Mouse (Mus musculus): ENCODE data around the gene Fut1. TPM values are rescaled to one million over a fixed set of nuclear protein-coding genes. Genes with fewer than 3 reads are reported as not detected.

Gene Fut1
- polyA plus RNA-seq (2015; fragmentation: Nextera tagmentation; extraction: Ambion mirVana) = not detected in 2 replicates

DNA sequence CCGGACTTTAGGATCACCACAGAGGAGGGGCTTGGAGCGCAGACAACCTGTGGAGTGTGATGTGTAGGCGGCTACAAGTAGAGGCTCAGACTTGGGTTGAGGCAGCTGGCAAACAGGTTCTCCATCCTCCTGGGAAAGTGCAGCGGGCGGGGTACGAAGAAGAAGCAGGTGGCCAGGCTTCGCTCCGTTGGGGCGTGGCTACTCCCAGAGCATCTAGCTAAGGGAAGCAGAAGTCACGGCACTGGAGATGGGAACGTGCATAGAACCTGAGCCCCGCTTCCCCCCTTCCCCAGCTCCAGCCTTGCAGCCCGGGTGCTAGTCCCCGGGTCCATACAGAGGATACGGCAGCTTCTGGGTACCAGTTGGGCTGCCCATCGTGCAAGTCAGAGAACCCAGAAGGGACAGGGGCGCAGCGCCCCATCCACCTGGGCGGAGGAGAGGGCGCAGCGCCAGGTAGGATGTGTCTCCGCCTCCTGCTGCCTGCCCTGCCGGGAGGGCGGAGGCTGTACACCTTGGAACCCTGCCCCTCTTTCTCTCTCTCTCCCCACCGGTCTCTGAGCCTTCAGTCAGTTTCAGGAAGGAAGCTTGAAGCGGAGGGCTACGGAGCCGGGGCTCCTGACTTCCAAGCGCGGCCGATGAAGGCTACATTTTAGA lies at the start of gene Fut1:
TSS of gene Fut1 (plus strand) at position 248 of the 654 bp plus-strand sequence.
- no peaks in the 10 kb centered on the region for H3K4me1 ChIP-seq (ENCODE audit: control insufficient read depth, low read depth, low read length)
- H3K4me3 ChIP-seq (ENCODE audit: low read depth, low read length) = no peak within 1 kb of the TSS
- ATAC-seq (ENCODE audit: low read depth) = no peak
- H3K27ac ChIP-seq (ENCODE audit: low read length) = no peak within 1 kb of the TSS
- H3K9me3 ChIP-seq (replicated peaks; ENCODE audit: control insufficient read depth, low read length) = no peaks in the 10 kb centered on the region
- H3K27me3 ChIP-seq (ENCODE audit: control insufficient read depth, insufficient read depth, low read depth, low read length) = peaks cover 33% of the 10 kb centered on the region
- 13% methylated on average over 30 of the region's 31 CpGs for WGBS (ENCODE audit: insufficient replicate concordance)
- no peak within 1 kb of the TSS for H3K9ac ChIP-seq (ENCODE audit: low read depth, low read length)
- no peaks in the 10 kb centered on the region for H3K36me3 ChIP-seq (ENCODE audit: control insufficient read depth, insufficient read depth)
- H3K4me2 ChIP-seq (ENCODE audit: low read depth, low read length) = no peak within 1 kb of the TSS

- H3K4me1 ChIP-seq (ENCODE audit: control insufficient read depth, low read depth, low read length) = peaks cover 59% of the 10 kb centered on the region
- peak overlapping the region; percentile 91 for H3K27ac ChIP-seq (ENCODE audit: low read length)
- under 1% methylated on average over 24 of the region's 24 CpGs for WGBS (ENCODE audit: insufficient replicate concordance)
- H3K4me3 ChIP-seq (ENCODE audit: low read depth, low read length) = peak overlapping the region; percentile 63
- H3K4me2 ChIP-seq (ENCODE audit: low read depth, low read length) = peak overlapping the region; percentile 94
- no peaks in the 10 kb centered on the region for H3K9me3 ChIP-seq (replicated peaks; ENCODE audit: control insufficient read depth, low read length)
- peak overlapping the region; percentile 69 for H3K9ac ChIP-seq (ENCODE audit: low read depth, low read length)
- no peaks in the 10 kb centered on the region for H3K27me3 ChIP-seq (ENCODE audit: control insufficient read depth, insufficient read depth, low read depth, low read length)
- ATAC-seq (ENCODE audit: low read depth) = peak; percentile 96
- no peaks in the 10 kb centered on the region for H3K36me3 ChIP-seq (ENCODE audit: control insufficient read depth, insufficient read depth)
Measured at GRCm38 (mm10) chr7:45567780-45568516, 49.1 kb upstream of the Fut1 start.

GRCm38 (mm10) chr7:45568601-45569473 lies 48.3 kb upstream of the Fut1 start:
- H3K36me3 ChIP-seq (ENCODE audit: control insufficient read depth, insufficient read depth) = no peaks in the 10 kb centered on the region
- no peaks in the 10 kb centered on the region for H3K9me3 ChIP-seq (replicated peaks; ENCODE audit: control insufficient read depth, low read length)
- peak overlapping the region; percentile 86 for H3K27ac ChIP-seq (ENCODE audit: low read length)
- H3K4me1 ChIP-seq (ENCODE audit: control insufficient read depth, low read depth, low read length) = peaks cover 62% of the 10 kb centered on the region
- peak overlapping the region; percentile 94 for H3K4me2 ChIP-seq (ENCODE audit: low read depth, low read length)
- ATAC-seq (ENCODE audit: low read depth) = peak; percentile 33; the same call in 1 of the 2 replicates
- peak overlapping the region; percentile 63 for H3K4me3 ChIP-seq (ENCODE audit: low read depth, low read length)
- no peaks in the 10 kb centered on the region for H3K27me3 ChIP-seq (ENCODE audit: control insufficient read depth, insufficient read depth, low read depth, low read length)
- 29% methylated on average over 10 of the region's 10 CpGs for WGBS (ENCODE audit: insufficient replicate concordance)
- peak overlapping the region; percentile 39; the same call in 1 of the 2 replicates for H3K9ac ChIP-seq (ENCODE audit: low read depth, low read length)

DNA sequence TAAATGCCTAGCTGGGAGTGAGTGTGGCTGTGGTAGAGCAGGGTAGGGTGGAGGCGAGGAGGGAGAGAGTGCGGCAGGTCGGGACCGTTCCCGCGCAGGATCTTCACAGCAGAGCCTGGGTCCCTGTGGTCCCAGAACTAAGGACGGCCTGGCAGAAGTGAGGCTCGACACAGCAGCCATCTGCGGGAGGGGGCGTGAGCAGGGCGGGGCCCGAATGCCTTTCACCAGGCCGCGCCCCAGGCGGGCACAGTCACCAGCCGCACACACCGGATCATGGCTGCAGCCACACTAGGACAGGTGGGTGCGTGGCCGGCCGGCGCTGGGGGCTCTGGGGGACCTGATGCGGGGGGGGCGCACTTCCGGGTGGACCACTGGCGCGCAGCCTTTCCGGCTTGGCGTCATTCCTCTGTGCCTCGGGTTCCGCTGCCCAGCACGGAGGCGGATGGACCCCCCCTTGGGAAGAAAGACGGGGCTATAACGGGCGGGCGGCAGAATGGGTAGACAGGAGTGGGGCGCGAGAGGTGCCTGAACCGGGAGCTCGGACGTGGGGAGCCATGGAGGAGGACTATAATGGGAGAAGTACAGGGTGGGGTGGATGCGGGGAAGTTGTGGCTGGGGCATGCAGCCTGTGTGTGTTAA lies 46.9 kb upstream of the Fut1 start, which contains the start of gene Bcat2:
TSS of gene Bcat2 (plus strand) at position 51 of the 639 bp plus-strand sequence.
- WGBS (ENCODE audit: insufficient replicate concordance) = 5% methylated on average over 41 of the region's 42 CpGs
- peaks cover 59% of the 10 kb centered on the region for H3K4me1 ChIP-seq (ENCODE audit: control insufficient read depth, low read depth, low read length)
- peak within 1 kb of the TSS; percentile 65 for H3K4me3 ChIP-seq (ENCODE audit: low read depth, low read length)
- H3K36me3 ChIP-seq (ENCODE audit: control insufficient read depth, insufficient read depth) = no peaks in the 10 kb centered on the region
- peak within 1 kb of the TSS; percentile 59 for H3K9ac ChIP-seq (ENCODE audit: low read depth, low read length)
- no peaks in the 10 kb centered on the region for H3K27me3 ChIP-seq (ENCODE audit: control insufficient read depth, insufficient read depth, low read depth, low read length)
- ATAC-seq (ENCODE audit: low read depth) = peak; percentile 47
- H3K9me3 ChIP-seq (replicated peaks; ENCODE audit: control insufficient read depth, low read length) = no peaks in the 10 kb centered on the region
- peak within 1 kb of the TSS; percentile 94 for H3K4me2 ChIP-seq (ENCODE audit: low read depth, low read length)
- peak within 1 kb of the TSS; percentile 86 for H3K27ac ChIP-seq (ENCODE audit: low read length)

DNA sequence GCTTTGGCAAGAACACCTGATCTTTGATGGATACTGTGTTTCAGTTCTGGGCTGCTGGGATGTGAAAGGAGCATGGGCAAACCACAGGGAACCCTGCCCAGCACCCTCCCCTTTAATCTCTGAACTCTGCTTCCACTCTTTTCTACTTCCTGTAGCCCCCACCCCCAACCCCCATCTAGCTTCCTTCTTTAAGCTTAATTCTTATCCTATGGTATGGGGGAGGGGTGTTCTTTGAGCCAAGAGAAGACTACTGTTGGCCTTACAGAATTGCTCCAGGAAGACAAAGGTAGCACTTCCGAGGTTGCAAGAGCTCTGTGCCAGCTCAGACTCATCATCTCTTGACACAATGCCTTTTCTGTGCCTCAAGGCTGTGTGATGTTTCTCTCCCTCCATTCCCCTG lies 45.1 kb upstream of the Fut1 start:
- 0 out of 2 replicates have a peak, but pooled peaks cover 6% of the 10 kb centered on the region for H3K36me3 ChIP-seq (ENCODE audit: control insufficient read depth, insufficient read depth)
- no peak overlapping the region; the same call in 1 of the 2 replicates for H3K27ac ChIP-seq (ENCODE audit: low read length)
- no peaks in the 10 kb centered on the region for H3K9me3 ChIP-seq (replicated peaks; ENCODE audit: control insufficient read depth, low read length)
- H3K27me3 ChIP-seq (ENCODE audit: control insufficient read depth, insufficient read depth, low read depth, low read length) = no peaks in the 10 kb centered on the region
- peak overlapping the region; percentile 73 for H3K4me2 ChIP-seq (ENCODE audit: low read depth, low read length)
- peak overlapping the region; percentile 65; the same call in 1 of the 2 replicates for H3K4me3 ChIP-seq (ENCODE audit: low read depth, low read length)
- 16% methylated on average over 1 of the region's 1 CpGs for WGBS (ENCODE audit: insufficient replicate concordance)
- no peak for ATAC-seq (ENCODE audit: low read depth)
- H3K4me1 ChIP-seq (ENCODE audit: control insufficient read depth, low read depth, low read length) = peaks cover 59% of the 10 kb centered on the region
- H3K9ac ChIP-seq (ENCODE audit: low read depth, low read length) = no peak overlapping the region; the same call in 1 of the 2 replicates

- H3K9me3 ChIP-seq (replicated peaks; ENCODE audit: control insufficient read depth, low read length) = no peaks in the 10 kb centered on the region
- peak overlapping the region; percentile 58 for H3K4me3 ChIP-seq (ENCODE audit: low read depth, low read length)
- peaks cover 41% of the 10 kb centered on the region for H3K4me1 ChIP-seq (ENCODE audit: control insufficient read depth, low read depth, low read length)
- ATAC-seq (ENCODE audit: low read depth) = no peak
- peak overlapping the region; percentile 50 for H3K27ac ChIP-seq (ENCODE audit: low read length)
- peak overlapping the region; percentile 53 for H3K4me2 ChIP-seq (ENCODE audit: low read depth, low read length)
- peak overlapping the region; percentile 47 for H3K9ac ChIP-seq (ENCODE audit: low read depth, low read length)
- WGBS (ENCODE audit: insufficient replicate concordance) = 48% methylated on average over 8 of the region's 8 CpGs
- no peaks in the 10 kb centered on the region for H3K27me3 ChIP-seq (ENCODE audit: control insufficient read depth, insufficient read depth, low read depth, low read length)
- 0 out of 2 replicates have a peak, but pooled peaks cover 6% of the 10 kb centered on the region for H3K36me3 ChIP-seq (ENCODE audit: control insufficient read depth, insufficient read depth)
Measured at GRCm38 (mm10) chr7:45573954-45574353, 43.1 kb upstream of the Fut1 start.

DNA sequence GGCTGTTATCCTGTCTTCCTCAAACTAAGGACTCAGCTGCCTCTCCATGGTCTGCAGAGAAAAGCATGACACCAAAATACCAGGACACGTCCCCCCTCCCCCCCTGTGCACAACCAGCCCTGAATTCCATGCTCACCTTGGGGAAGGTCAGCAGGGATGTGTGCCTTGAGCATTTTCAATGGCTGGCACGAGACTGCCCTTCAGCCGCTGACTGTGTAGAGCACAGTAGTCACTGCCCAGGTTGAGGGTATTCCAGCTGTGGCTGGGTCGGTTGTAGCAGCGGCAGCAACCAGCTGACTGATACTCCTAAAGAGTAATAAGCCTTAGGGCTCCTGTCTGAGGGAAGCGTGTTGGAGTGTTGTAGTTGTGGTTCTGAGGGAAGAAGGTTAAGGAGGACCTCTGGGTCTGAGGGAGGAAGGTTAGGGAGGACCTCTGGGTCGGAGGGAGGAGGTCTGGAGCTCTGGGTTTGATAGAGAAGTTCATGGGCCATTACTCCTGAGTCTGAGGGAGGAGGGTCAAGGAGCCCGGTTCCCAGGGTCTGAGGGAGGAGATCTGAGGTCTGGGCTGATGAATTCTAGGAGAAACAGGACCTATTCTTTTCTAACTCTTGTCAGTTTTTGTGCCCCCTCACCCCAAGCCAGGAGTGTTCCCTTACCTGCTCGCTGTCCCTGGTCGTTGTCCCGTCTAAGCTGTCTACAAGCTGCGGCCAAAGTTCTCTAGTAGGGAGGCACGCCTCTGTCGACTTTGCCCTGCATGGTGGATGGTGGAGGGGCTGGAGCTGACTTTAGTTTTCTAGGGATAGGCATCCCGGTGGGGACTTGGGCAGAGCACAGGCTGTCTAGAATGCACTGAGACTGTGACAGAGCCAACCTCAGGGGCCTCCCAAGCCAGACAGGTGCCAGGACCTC lies 42.4 kb upstream of the Fut1 start:
- Histone ChIP-seq H3K4me3 (ENCODE audit: low read depth, low read length) (peak overlapping the region; percentile 58), H3K4me2 (ENCODE audit: low read depth, low read length) (peak overlapping the region; percentile 53), H3K27me3 (ENCODE audit: control insufficient read depth, insufficient read depth, low read depth, low read length) (no peaks in the 10 kb centered on the region), H3K9ac (ENCODE audit: low read depth, low read length) (peak overlapping the region; percentile 54), H3K36me3 (ENCODE audit: control insufficient read depth, insufficient read depth) (0 out of 2 replicates have a peak, but pooled peaks cover 6% of the 10 kb centered on the region), H3K27ac (ENCODE audit: low read length) (peak overlapping the region; percentile 62), H3K9me3 (replicated peaks; ENCODE audit: control insufficient read depth, low read length) (no peaks in the 10 kb centered on the region), H3K4me1 (ENCODE audit: control insufficient read depth, low read depth, low read length) (peaks cover 33% of the 10 kb centered on the region)
- WGBS (ENCODE audit: insufficient replicate concordance) = 64% methylated on average over 15 of the region's 15 CpGs
- peak; percentile 68 for ATAC-seq (ENCODE audit: low read depth)
